Mouse (Mus musculus): Measurements from ENCODE around the gene Zfp872.
"Not testable (repeated sequence)": the region's sequence is repeated elsewhere in the genome, so short reads cannot be mapped to it uniquely, and the experiment has no call there.

The Zfp872 gene

GRCm38 (mm10) chr9:22188025-22188611 lies at the start of gene Zfp872:
TSS of gene Zfp872 (plus strand) at chr9:22188090.
- peak; percentile 96 for DNase-seq

- DNase-seq: no peak
These were observed 49.4 kb upstream of the Zfp872 start for GRCm38 (mm10) chr9:22138480-22138879.

- DNase-seq: no peak
These were observed 48.1 kb upstream of the Zfp872 start for GRCm38 (mm10) chr9:22139746-22140145.

GRCm38 (mm10) chr9:22143108-22144037 lies 44.5 kb upstream of the Zfp872 start:
- DNase-seq: no peak

GRCm38 (mm10) chr9:22144304-22144965 lies 43.5 kb upstream of the Zfp872 start:
- DNase-seq: no peak

DNA sequence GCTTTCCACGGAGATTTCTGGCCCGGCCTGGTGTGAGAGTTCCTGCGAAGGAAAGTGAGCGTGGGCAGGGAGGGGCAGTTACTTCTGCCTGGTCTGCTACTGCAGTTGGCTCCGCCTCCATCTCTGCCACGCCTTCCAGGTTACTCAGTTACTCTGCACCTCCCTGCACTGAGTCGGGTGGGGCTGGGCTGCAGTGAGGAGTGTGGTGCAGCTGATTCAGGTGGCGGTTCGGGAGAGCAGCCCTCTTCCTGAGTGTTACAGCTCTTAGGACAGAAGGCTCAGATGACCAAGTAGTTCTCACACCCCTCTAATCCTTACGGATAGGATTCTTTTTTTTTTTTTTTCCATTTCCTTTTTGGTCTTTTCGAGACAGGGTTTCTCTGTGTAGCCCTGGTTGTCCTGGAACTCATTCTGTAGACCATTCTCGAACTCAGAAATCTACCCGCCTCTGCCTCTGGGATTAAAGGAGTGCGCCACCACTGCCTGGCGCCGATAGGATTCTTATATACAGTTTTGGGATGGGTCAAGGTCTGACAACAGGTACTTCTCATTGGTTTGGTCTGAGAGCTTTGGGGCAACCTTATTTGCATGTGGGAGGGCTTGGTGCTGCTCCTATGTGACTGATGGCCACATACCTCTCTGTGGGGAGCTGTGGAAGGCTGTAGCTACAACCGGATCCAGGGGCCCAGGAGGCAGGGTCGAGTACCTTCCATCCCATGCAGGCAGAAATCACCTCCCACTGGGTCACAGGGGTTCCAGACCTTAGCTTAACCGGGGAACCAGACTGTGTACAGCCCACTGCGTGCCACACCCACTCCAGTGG lies 38.3 kb upstream of the Zfp872 start:
- DNase-seq: no peak

- DNase-seq: not testable (repeated sequence)
These were observed 37.6 kb upstream of the Zfp872 start for GRCm38 (mm10) chr9:22150249-22150693.

DNA sequence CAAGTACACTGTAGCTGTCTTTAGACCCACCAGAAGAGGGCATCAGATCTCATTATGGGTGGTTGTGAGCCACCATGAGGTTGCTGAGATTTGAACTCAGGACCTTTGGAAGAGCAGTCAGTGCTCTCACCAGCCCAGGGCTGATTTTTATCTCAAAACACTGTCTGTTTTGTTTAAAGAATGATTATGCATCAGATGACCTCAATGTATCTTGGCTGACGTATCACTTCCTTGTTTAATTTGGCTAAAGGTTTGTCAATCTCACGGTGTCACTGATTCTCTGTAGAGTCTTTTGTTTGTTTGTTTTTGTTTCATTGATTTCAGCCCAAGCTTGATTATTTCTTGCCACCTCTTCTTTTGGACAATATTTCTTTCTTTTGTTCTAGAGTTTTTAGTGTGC lies 36.9 kb upstream of the Zfp872 start:
- no peak for DNase-seq

GRCm38 (mm10) chr9:22153810-22154209 lies 34.1 kb upstream of the Zfp872 start:
- DNase-seq: no peak

- peak; percentile 91 for DNase-seq
These were observed 32.3 kb upstream of the Zfp872 start for GRCm38 (mm10) chr9:22155614-22156013.

DNA sequence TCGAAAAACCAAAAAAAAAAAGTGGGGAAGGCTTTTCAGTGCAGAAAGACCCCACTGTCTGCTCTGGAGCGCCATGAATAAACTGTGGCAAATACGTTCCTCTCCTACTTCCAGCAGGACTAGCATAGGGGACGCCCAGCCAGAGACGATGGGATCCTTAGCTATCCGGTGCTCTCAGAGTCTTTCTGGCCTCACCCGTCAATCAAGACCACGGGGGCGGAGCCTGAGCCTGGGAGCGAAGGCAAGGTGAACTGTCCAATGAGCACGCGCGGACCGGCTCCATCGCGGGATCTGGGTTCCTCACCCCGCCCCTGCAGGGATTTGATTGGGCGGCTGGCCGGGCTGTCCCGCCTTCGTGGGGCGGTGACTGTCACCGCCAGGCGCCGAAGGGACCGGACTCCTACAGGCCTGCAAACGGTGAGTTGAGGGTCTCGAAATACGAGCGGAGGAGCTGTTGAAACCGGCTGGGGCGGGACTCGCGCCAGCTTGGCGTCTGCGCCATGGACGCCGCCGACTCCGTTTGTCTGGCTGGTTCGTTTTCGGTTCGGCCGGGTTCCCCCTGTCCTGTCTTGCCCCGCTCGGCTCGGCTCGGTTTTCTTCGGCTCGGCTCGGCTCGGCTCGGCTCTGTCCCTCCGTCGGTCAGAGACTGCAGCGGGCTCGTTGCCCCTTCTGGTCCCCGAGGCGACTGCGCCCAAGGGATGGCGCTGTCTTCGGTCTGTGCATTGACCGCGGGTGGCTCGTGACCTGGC lies 31.2 kb upstream of the Zfp872 start, which contains the start of gene Pigyl:
Gene Pigyl (plus strand): TSS at position 350 of the 749 bp plus-strand sequence.
- peak; percentile 100 for DNase-seq

DNA sequence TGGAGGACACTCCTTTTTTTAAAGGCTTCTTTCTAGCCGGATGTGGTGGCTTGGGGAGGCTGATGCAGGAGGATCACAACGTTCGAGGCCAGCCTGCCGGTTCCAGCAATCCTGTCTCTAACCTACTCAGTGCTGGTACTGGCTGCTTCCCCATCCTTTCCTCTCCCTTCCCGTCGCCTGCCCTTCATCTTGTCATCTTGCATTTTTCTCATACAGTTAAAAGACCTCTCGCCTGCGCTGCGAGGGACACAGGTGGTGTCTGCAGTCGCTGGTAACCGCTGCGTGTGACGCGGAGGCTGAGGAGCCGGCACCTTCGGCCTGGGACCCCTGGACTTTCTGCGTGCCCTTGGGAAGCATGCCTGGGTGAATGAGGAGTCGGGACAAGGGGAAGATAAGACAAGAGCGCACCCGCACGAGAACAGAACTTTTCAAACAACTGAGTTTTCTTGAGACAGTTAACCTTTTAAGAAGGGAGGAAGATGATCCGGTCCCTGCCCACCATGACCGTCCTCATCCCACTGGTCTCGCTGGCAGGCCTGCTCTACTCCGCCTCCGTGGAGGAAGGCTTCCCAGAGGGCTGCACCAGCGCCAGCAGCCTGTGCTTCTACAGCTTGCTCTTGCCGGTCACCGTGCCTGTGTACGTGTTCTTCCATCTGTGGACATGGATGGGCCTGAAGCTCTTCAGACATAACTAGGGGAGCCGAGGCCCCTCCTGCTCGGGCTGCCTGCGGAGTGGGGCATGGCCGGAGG lies 30.2 kb upstream of the Zfp872 start:
- DNase-seq: peak; percentile 89

- DNase-seq: no peak
These were observed 26.6 kb upstream of the Zfp872 start for GRCm38 (mm10) chr9:22161299-22161698.

GRCm38 (mm10) chr9:22162305-22162704 lies 25.6 kb upstream of the Zfp872 start:
- DNase-seq: no peak

DNA sequence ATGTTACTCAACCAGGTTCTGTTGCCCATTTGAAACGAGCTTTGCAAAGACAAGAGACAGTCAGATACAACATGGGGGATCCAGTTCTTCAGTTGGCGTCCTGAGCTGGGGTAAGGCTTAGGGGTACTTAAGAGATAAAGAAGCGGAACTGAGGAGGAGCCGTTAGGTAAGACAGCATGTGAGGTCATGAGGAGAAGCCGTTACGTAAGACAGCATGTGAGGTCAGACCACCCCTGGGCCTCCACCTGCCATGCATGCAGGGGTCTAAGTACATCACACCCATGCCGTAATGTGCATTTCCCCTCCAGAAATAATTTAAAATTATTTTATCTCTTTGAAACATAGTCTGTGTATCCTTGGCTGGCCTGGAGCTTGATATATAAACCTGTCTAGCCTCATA lies 25.0 kb upstream of the Zfp872 start:
- DNase-seq: no peak

DNA sequence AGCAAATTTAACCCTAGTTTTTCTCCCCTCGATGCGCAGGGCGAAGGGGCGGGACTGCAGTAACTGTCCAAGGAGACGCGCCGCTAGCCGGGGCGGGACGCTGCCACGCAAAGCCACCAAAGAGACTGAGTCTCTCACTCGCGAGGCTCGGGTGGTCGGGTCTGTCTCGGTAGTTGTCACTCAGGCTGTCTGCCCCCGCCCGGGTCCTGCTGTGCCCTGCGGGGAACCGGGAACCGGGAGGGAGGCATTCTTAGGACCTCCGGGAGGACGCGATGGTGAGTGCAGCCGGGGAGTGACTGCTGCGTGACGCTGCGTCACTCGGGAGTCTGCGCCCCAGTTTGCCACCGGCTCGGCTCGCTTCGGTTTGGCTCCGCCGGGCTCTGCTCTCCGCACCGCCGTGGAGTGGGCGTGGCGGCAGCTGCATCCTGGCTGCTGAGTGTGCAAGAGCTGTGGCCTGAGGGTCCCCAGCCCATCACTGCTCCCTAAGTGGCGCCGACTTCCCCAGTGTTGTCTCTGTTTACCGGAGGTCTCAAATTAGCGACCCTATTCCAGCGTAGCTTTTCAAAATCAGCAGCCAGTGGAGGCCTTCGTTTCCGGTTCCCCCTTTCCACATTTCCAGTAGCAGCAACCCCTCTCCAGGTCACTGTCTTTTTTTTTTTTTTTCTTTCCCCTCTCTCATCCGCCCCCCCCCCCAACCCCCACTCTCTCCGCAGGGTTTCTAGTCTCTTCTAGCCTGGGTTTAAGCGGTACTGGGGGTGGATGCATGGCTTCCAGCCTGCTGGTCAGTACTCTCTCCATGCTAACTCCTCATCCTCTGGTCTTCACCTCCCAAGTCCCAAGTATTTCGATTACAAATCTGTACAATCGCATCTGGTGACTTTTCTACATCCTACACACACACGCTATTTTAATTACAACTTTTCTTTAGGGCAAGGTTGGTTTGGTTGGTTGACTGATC lies 22.9 kb upstream of the Zfp872 start:
- peak; percentile 94 for DNase-seq

GRCm38 (mm10) chr9:22165964-22166363 lies 21.9 kb upstream of the Zfp872 start:
- no peak for DNase-seq

- peak; percentile 65 for DNase-seq
These were observed 21.2 kb upstream of the Zfp872 start for GRCm38 (mm10) chr9:22166686-22167085.

- peak; percentile 85 for DNase-seq
These were observed 20.1 kb upstream of the Zfp872 start for GRCm38 (mm10) chr9:22167751-22168150.

- DNase-seq: peak; percentile 63
These were observed 18.6 kb upstream of the Zfp872 start for GRCm38 (mm10) chr9:22169327-22169726.
